Mouse (Mus musculus): ENCODE measurements around the gene B230118H07Rik.

- TF ChIP-seq CTCF (IDR thresholded peaks at IDR 0.05; ENCODE audit: control insufficient read depth, insufficient read depth, insufficient replicate concordance, low read depth, low read length): no peak
- TF ChIP-seq POLR2A (IDR thresholded peaks at IDR 0.05; ENCODE audit: control insufficient read depth, low read depth, low read length): no peak
Measured at GRCm38 (mm10) chr2:101695584-101695983, 46.3 kb upstream of the B230118H07Rik start.

Measured in testis, adult 2 months (tissue).